Mouse (Mus musculus): Measurements from ENCODE around the gene Itfg2. TPM values are rescaled to one million over a fixed set of nuclear protein-coding genes. Genes with fewer than 3 reads are reported as not detected.

Gene Itfg2
- total and polyA plus RNA-seq, 3 experiments, result 8.0 to 45.1 (median 17.9) TPM

- in situ Hi-C loops (cut with MboI; ENCODE audit: low pct_ligation_motif_present, low pct_unique_long_range_greater_than_20kb, low sequenced_read_pairs) (no loop called here), dilution Hi-C loops (cut with MboI; ENCODE audit: extremely low pct_ligation_motif_present, extremely low pct_unique_long_range_greater_than_20kb, low sequenced_read_pairs) (no loop called here)
- no peaks in the 10 kb centered on the region for H3K36me3 ChIP-seq (replicated peaks in 1 of 2; ENCODE audit: control insufficient read depth in 1 of 2, insufficient read depth in 1 of 2, low read length in 1 of 2)
- H3K27ac ChIP-seq (ENCODE audit: insufficient read depth, low read depth), result no peak overlapping the region
- no peaks in the 10 kb centered on the region for H3K79me2 ChIP-seq (replicated peaks; ENCODE audit: control insufficient read depth, extremely low read depth, insufficient read depth, poor library complexity, severe bottlenecking)
- TF ChIP-seq RCOR1 (conservative IDR thresholded peaks at IDR 0.05; ENCODE audit: low read depth, low read length) (no peak), ELF1 (IDR thresholded peaks at IDR 0.05; ENCODE audit: low read depth, low read length) (no peak), PAX5 (IDR thresholded peaks at IDR 0.05; ENCODE audit: low read length) (no peak), MXI1 (IDR thresholded peaks at IDR 0.05; ENCODE audit: low read depth, low read length) (no peak), SMC3 (IDR thresholded peaks at IDR 0.05; ENCODE audit: low read depth, low read length) (no peak), MAFK (IDR thresholded peaks at IDR 0.05; ENCODE audit: insufficient replicate concordance, low read length) (no peak), CHD1 (IDR thresholded peaks at IDR 0.05; ENCODE audit: low read depth, low read length) (no peak), USF2 (conservative IDR thresholded peaks at IDR 0.05; ENCODE audit: low read depth, low read length) (no peak), MEF2A (IDR thresholded peaks at IDR 0.05; ENCODE audit: borderline replicate concordance, low read depth, low read length) (no peak), KAT2A (IDR thresholded peaks at IDR 0.05; ENCODE audit: insufficient replicate concordance, low read length) (no peak), JUND (conservative IDR thresholded peaks at IDR 0.05; ENCODE audit: low read depth, low read length) (no peak), UBTF (IDR thresholded peaks at IDR 0.05; ENCODE audit: low read depth, low read length) (no peak), TBP (conservative IDR thresholded peaks at IDR 0.05; ENCODE audit: low read depth, low read length) (no peak), ZC3H11A (IDR thresholded peaks at IDR 0.05; ENCODE audit: low read depth, low read length) (no peak), USF1 (IDR thresholded peaks at IDR 0.05; ENCODE audit: low read depth, low read length) (no peak), E2F4 (IDR thresholded peaks at IDR 0.05; ENCODE audit: insufficient replicate concordance, low read depth, low read length) (no peak), MAZ (IDR thresholded peaks at IDR 0.05; ENCODE audit: low read depth, low read length) (no peak), EP300 (IDR thresholded peaks at IDR 0.05; ENCODE audit: low read length) (no peak)
- DNase-seq (ENCODE audit: extremely low read depth), result no peak
- H3K4me2 ChIP-seq (ENCODE audit: insufficient read depth, low read depth, poor library complexity, severe bottlenecking), result no peak overlapping the region
- no peak overlapping the region for H3K9ac ChIP-seq (ENCODE audit: insufficient read depth, low read depth)
- H3K4me1 ChIP-seq (ENCODE audit: control insufficient read depth in 1 of 2, insufficient read depth in 2 of 2), result peaks cover 0 to 4% of the 10 kb centered on the region in 2 experiments; a peak in 1 of 4 replicates
- no peaks in the 10 kb centered on the region for H3K27me3 ChIP-seq (replicated peaks)
- no peak overlapping the region for H3K4me3 ChIP-seq (replicated peaks in 1 of 3; ENCODE audit: low read depth in 2 of 3, low read length in 2 of 3, poor library complexity in 1 of 3)
- no peaks in the 10 kb centered on the region for H3K9me3 ChIP-seq (replicated peaks; ENCODE audit: low read length)
Observed at GRCm38 (mm10) chr6:128389185-128389584, 35.5 kb downstream of the Itfg2 start.

DNA sequence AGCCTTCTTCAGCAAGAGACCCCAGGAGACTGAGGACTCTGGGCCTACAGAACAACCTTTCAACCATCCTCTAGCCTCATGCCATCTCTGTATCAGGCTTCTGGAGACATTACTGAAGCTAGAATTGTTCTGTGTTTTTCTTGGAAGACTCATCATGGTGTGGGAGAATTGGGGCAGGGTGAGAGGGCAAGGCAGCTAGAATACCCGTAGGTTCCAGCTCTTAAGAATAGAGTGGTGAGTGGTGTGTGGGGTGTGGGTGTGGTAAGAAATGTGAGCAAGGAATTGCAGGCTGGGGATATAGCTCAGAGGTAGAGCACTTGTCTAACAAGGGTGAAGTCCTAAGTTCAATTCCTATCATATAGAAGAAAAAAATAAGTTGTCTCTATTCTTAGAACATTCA is 39.7 kb downstream of the Itfg2 start:
- H3K9me3 ChIP-seq (replicated peaks; ENCODE audit: low read length), result no peaks in the 10 kb centered on the region
- H3K27ac ChIP-seq (ENCODE audit: insufficient read depth, low read depth), result no peak overlapping the region
- H3K27me3 ChIP-seq (replicated peaks), result no peaks in the 10 kb centered on the region
- TF ChIP-seq CHD2 (IDR thresholded peaks at IDR 0.05; ENCODE audit: low read length) (no peak), UBTF (IDR thresholded peaks at IDR 0.05; ENCODE audit: low read depth, low read length) (no peak), POLR2AphosphoS2 (IDR thresholded peaks at IDR 0.05; ENCODE audit: low read depth, low read length) (no peak), HCFC1 (IDR thresholded peaks at IDR 0.05; ENCODE audit: low read depth, low read length) (no peak), SMC3 (IDR thresholded peaks at IDR 0.05; ENCODE audit: low read depth, low read length) (no peak), MYC (IDR thresholded peaks at IDR 0.05; ENCODE audit: low read depth, low read length) (no peak), RAD21 (IDR thresholded peaks at IDR 0.05; ENCODE audit: low read depth, low read length) (no peak), TCF12 (IDR thresholded peaks at IDR 0.05; ENCODE audit: low read depth, low read length) (no peak), E2F4 (IDR thresholded peaks at IDR 0.05; ENCODE audit: insufficient replicate concordance, low read depth, low read length) (no peak), BHLHE40 (IDR thresholded peaks at IDR 0.05; ENCODE audit: low read depth, low read length) (no peak), CHD1 (IDR thresholded peaks at IDR 0.05; ENCODE audit: low read depth, low read length) (no peak)
- no peak for DNase-seq (ENCODE audit: extremely low read depth)
- dilution Hi-C loops (cut with MboI; ENCODE audit: extremely low pct_ligation_motif_present, extremely low pct_unique_long_range_greater_than_20kb, low sequenced_read_pairs), result no loop called here
- H3K4me1 ChIP-seq (ENCODE audit: control insufficient read depth in 1 of 2, insufficient read depth in 2 of 2), result peaks cover 8 to 39% of the 10 kb centered on the region in 2 experiments; a peak in 2 of 4 replicates
- no peak overlapping the region for H3K4me3 ChIP-seq (replicated peaks in 1 of 3; ENCODE audit: low read depth in 2 of 3, low read length in 2 of 3, poor library complexity in 1 of 3)
- H3K79me2 ChIP-seq (replicated peaks; ENCODE audit: control insufficient read depth, extremely low read depth, insufficient read depth, poor library complexity, severe bottlenecking), result no peaks in the 10 kb centered on the region
- in situ Hi-C loops (cut with MboI; ENCODE audit: low pct_ligation_motif_present, low pct_unique_long_range_greater_than_20kb, low sequenced_read_pairs), result no loop called here
- no peaks in the 10 kb centered on the region for H3K36me3 ChIP-seq (replicated peaks in 1 of 2; ENCODE audit: control insufficient read depth in 1 of 2, insufficient read depth in 1 of 2, low read length in 1 of 2)
- no peak overlapping the region for H3K9ac ChIP-seq (ENCODE audit: insufficient read depth, low read depth)
- H3K4me2 ChIP-seq (ENCODE audit: insufficient read depth, low read depth, poor library complexity, severe bottlenecking), result no peak overlapping the region
